Mouse (Mus musculus) c-Kit-positive CD71-positive TER-119-negative erythroid progenitor cells, embryonic 14.5 days (primary cell): ENCODE measurements around the gene Trpm4.
"Not testable (repeated sequence)": the region's sequence is repeated elsewhere in the genome, so short reads cannot be mapped to it uniquely, and the experiment has no call there.

Experiments used
- DNase-seq: peaks from one replicate; pipeline ENCODE4 v3.0.0-alpha.2; 2013; ENCODE audit warnings: low read depth

Gene Trpm4

GRCm38 (mm10) chr7:45312023-45312422 is 21.6 kb downstream of the Trpm4 start:
- DNase-seq = no peak

GRCm38 (mm10) chr7:45309455-45309854 is 24.1 kb downstream of the Trpm4 start:
- peak; percentile 35 for DNase-seq

- DNase-seq = no peak
Observed at GRCm38 (mm10) chr7:45308551-45309240, 24.9 kb downstream of the Trpm4 start.

- peak; percentile 48 for DNase-seq
Observed at GRCm38 (mm10) chr7:45305275-45305674, 28.3 kb downstream of the Trpm4 start.

GRCm38 (mm10) chr7:45304869-45305268 is 28.7 kb downstream of the Trpm4 start:
- no peak for DNase-seq

- no peak for DNase-seq
Observed at GRCm38 (mm10) chr7:45302626-45303025, 31.0 kb downstream of the Trpm4 start.

GRCm38 (mm10) chr7:45300270-45300669 is 33.3 kb downstream of the Trpm4 start:
- peak; percentile 32 for DNase-seq

GRCm38 (mm10) chr7:45299752-45300151 is 33.8 kb downstream of the Trpm4 start:
- peak; percentile 19 for DNase-seq

GRCm38 (mm10) chr7:45297563-45297962 is 36.0 kb downstream of the Trpm4 start:
- DNase-seq = no peak

GRCm38 (mm10) chr7:45296626-45297025 is 37.0 kb downstream of the Trpm4 start:
- DNase-seq = no peak

- DNase-seq = no peak
Observed at GRCm38 (mm10) chr7:45286486-45286885, 47.1 kb downstream of the Trpm4 start.

GRCm38 (mm10) chr7:45277136-45277760 is 56.3 kb downstream of the Trpm4 start, which contains the start of gene Slc6a21:
TSS of gene Slc6a21 (plus strand) at chr7:45277513.
- DNase-seq = peak; percentile 46

- no peak for DNase-seq
Observed at GRCm38 (mm10) chr7:45273672-45274071, 59.9 kb downstream of the Trpm4 start.

- DNase-seq = no peak
Observed at GRCm38 (mm10) chr7:45272786-45273412, 60.7 kb downstream of the Trpm4 start.

GRCm38 (mm10) chr7:45265518-45265917 is 68.1 kb downstream of the Trpm4 start:
- no peak for DNase-seq

GRCm38 (mm10) chr7:45264348-45264747 is 69.2 kb downstream of the Trpm4 start:
- no peak for DNase-seq

- DNase-seq = no peak
Observed at GRCm38 (mm10) chr7:45263006-45263607, 70.5 kb downstream of the Trpm4 start.

- DNase-seq = no peak
Observed at GRCm38 (mm10) chr7:45262266-45262665, 71.3 kb downstream of the Trpm4 start.

- no peak for DNase-seq
Observed at GRCm38 (mm10) chr7:45259281-45259680, 74.3 kb downstream of the Trpm4 start.

GRCm38 (mm10) chr7:45257063-45257840 is 76.3 kb downstream of the Trpm4 start:
- no peak for DNase-seq

GRCm38 (mm10) chr7:45255822-45256221 is 77.8 kb downstream of the Trpm4 start:
- not testable (repeated sequence) for DNase-seq

- DNase-seq = no peak
Observed at GRCm38 (mm10) chr7:45253806-45254205, 79.8 kb downstream of the Trpm4 start.
